Mouse (Mus musculus): Measurements from ENCODE around the gene Plaa.

DNA sequence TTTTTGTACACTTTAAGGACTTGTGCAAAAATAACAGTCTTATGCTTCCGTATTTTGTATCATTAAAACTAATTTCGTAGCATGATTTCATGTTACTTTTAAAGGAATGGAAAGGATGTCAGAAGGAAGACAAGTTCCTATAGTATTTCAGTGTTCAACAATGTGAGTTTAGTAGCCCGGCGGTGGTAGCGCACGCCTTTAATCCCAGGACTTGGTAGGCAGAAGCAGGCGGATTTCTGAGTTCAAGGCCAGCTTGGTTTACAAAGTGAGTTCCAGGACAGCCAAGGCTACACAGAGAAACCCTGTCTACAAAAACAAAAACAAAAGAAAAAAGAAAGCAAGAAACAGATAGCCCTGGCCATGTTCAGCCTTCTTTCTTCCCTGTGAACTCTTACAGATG lies 45.9 kb downstream of the Plaa start:
- TF ChIP-seq POLR2A (IDR thresholded peaks at IDR 0.05; ENCODE audit: borderline replicate concordance, insufficient read depth, low read length) (no peak), CTCF (IDR thresholded peaks at IDR 0.05; ENCODE audit: borderline replicate concordance, insufficient read depth, low read depth, low read length) (no peak)

Data from cerebellum, adult 2 months (tissue).